Mouse (Mus musculus) hindlimb bud, embryonic 11.5 days (tissue): ENCODE results near the gene Naa80.
"Not testable (repeated sequence)": the region's sequence is repeated elsewhere in the genome, so short reads cannot be mapped to it uniquely, and the experiment has no call there.

Source experiments
- DNase-seq: peaks from one replicate; pipeline ENCODE4 v3.0.0-alpha.2; 2012; ENCODE audit warnings: low read depth, low spot score; ENCODE audit errors: extremely low spot score

The Naa80 gene

DNA sequence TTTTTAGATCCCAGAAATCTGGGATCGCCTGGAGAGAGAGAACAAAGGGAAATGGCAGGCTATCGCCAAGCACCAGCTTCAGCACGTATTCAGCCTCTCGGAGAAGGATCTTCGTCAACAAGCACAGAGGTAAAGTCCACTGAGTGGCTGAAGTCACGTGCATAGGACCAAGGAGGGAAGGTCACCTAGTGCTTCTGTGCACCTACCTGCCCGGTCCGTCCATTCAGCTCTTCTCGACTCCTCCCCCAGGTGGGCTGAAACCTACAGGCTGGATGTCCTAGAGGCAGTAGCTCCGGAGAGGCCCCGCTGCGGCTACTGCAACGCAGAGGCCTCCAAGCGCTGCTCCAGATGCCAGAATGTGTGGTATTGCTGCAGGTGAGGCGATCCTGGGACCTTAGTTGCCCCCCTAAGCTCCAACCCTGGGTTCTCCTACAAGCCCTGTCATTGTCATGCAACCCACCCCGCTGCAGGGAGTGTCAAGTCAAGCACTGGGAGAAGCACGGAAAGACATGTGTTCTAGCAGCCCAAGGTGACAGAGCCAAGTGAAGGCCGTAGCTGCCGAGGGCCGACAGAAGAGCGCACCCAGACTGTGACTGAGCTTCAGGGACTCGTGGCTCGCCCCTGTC lies 28.1 kb upstream of the Naa80 start:
- no peak for DNase-seq

DNA sequence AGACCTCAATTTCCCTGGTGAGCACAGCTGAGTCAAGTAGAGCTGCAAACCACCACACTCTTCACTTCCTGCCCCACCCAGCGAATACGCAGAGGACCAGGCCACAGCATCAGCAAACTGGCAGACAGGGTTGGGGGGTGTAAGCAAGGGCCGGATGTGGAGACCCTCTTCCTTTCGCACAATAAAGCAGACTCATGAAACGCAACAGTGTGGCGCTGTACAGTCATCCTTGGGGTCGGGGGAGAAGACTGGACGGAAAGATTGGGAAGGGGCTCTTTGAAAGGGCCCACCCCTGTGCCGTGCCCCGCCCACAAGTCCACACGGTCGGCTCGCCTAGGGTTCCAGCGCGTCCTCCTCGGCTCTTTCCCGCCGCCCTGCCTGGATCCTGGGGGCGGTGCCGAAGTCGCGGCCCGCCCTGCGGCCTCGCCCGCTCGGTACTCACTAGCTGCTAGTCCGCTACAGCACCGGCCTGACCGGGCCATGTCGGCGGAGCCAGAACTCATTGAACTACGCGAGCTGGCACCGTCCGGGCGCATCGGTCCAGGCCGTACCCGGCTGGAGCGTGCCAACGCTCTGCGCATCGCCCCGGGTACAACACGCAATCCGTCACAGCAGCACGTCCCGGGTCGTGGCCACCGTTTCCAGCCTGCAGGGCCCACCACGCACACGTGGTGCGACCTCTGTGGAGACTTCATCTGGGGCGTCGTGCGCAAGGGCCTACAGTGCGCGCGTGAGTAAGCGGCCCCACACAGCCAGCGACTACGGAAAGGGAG lies 27.4 kb upstream of the Naa80 start, which contains the start of gene Rassf1:
Gene Rassf1 (plus strand): TSS at position 439 of the 773 bp plus-strand sequence.
- no peak for DNase-seq

GRCm38 (mm10) chr9:107551890-107552355 lies 26.8 kb upstream of the Naa80 start:
- no peak for DNase-seq

- DNase-seq: no peak
These were observed 25.8 kb upstream of the Naa80 start for GRCm38 (mm10) chr9:107552690-107553393.

DNA sequence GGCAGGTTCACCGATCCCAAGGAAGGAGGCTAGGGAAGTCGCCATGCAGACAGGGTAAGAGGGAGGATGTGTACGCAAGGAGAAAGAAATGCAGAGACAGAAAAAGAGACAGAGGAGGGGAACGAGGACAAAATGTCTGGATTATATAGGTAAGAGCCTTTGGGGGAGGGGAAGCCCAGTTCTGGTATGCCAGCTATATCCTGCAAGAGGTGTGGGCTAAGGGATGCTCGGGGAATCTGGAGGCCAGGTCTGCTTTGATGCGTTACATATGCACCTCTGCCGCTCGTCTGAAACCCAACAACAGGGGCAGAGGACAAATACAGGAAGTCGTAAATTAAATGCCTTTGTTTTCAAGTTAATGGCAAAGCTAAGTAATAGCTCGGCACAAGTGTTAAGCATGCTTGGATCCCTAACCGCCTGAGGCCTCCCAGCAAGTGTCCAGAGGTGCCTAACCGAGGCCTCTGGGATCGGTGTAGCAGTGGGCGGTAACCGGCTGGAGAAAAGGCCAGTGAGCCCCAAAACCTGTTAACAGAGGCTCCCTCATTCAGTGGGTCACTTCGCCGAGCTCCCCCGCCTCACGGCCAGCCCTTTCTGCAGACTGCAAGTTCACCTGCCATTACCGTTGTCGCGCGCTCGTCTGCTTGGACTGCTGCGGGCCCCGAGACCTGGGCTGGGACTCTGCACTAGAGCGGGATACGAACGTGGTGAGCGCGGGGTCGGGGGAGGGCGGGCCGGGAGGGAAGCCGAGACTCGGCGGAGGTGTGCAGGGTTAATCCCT lies 25.0 kb upstream of the Naa80 start:
- DNase-seq: no peak

GRCm38 (mm10) chr9:107554319-107554825 lies 24.3 kb upstream of the Naa80 start:
- no peak for DNase-seq

DNA sequence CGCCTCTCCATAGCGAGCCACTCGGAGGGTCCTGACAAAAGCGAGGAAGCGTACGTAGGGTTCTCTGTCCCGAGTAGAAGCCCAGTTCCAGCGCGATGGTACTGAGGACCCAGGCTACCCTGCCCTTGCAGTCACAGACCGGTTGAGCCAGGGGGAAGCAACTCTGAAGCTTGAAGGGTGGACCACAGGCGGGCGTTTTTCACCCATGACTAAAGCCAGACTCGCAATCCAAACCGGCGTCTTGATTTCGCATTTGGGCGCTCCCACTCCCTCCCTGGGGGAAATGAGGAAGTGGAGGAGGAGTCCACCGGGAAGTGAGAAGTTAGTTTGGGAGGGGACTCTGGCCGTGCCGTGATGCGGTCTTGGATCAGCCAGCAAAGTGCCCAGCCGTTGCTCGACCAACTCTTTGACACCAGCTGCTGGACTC lies 23.6 kb upstream of the Naa80 start:
- DNase-seq: no peak

- no peak for DNase-seq
These were observed 23.0 kb upstream of the Naa80 start for GRCm38 (mm10) chr9:107555701-107556100.

GRCm38 (mm10) chr9:107556346-107556745 lies 22.3 kb upstream of the Naa80 start:
- DNase-seq: no peak

DNA sequence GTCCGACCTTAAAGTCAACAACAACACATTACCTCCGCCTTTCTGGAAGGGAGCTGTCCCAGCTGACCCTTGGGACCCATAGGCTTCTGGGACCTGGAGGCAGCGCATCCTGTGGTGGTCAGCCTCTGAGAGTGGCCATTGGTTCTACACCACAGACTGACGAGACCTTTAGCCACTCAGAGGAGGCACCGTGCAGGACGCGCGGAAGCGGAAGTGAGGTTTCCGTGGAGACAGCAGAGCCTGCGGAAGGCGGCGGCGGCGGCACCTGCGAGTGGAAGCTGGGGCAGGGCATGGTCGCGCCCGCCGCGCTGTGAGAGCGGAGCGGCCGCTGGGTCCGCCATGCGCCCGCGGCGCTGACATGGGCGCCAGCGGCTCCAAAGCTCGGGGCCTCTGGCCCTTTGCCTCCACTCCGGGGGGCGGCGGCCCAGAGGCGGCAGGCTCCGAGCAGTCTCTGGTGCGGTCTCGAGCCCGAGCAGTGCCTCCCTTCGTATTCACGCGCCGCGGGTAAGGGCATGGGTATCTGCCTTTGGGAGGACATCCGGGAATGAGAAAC lies 15.6 kb upstream of the Naa80 start, which contains the start of gene Tusc2:
Gene Tusc2 (plus strand): TSS at position 227 of the 553 bp plus-strand sequence.
- DNase-seq: no peak

GRCm38 (mm10) chr9:107565556-107565955 lies 13.1 kb upstream of the Naa80 start:
- DNase-seq: not testable (repeated sequence)

DNA sequence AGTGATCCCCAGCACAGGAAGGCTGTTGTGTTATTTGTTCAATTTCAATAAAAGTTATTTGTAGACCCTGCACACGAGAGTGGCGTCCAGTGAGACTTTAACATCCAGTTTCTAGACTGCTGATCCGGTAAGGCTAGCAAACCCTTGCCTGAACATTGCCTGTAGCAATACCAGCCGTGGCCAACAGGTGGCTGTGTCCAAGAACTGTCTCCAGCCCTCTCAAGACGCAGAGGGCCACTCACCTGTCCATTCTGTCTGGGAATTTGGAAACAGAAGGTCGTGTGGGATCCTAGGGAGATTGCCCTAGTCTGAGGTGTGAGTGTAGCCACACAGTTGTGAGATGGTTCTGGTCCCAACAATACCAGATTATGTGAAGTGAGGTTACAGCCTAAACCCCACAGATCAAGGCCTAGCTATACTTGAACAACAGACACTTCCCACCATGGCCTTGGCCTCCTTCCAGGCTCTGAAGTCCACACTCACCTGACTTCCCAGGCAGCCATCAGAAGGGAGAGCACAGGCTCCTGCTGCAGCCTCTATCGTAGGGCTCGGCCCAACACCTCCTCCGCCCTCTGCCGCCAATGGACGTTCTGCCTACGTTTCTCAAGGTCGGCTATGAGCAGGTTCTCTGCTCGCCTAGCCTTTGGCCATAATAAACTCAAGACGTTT lies 12.5 kb upstream of the Naa80 start:
- DNase-seq: no peak

- DNase-seq: no peak
These were observed 11.8 kb upstream of the Naa80 start for GRCm38 (mm10) chr9:107566855-107567254.

DNA sequence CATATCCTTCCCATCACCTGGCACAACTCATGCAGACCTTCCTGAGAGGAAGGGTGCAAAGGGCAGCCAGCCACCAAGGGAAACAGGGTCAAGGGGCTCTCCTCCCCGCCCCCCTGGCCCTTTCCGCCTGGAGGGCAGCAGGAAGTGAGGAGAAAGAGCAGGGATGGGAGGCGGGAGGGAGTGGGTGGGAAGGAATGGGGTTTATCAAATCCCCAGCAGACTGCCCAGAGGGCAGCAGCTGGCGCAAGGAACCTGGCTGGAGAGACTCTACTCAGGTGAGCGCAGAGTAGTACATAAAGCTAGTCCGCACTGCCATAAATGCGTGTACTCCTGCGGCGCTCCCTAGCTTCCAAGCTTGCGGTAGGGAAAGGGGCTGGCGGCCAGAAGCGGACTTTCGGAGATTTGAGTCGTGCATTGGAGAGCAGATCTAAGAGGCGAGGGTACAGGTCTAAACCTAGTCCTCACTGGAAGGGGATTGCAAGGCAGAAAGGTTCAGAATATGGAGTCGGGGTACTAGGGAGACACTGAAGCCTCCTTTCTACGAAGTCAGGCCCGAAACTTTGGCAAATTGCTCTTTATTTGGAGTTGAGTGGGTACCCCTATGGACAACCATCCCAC lies 10.9 kb upstream of the Naa80 start, which contains the start of gene Hyal2:
Gene Hyal2 (plus strand): TSS at position 244 of the 618 bp plus-strand sequence.
- no peak for DNase-seq

DNA sequence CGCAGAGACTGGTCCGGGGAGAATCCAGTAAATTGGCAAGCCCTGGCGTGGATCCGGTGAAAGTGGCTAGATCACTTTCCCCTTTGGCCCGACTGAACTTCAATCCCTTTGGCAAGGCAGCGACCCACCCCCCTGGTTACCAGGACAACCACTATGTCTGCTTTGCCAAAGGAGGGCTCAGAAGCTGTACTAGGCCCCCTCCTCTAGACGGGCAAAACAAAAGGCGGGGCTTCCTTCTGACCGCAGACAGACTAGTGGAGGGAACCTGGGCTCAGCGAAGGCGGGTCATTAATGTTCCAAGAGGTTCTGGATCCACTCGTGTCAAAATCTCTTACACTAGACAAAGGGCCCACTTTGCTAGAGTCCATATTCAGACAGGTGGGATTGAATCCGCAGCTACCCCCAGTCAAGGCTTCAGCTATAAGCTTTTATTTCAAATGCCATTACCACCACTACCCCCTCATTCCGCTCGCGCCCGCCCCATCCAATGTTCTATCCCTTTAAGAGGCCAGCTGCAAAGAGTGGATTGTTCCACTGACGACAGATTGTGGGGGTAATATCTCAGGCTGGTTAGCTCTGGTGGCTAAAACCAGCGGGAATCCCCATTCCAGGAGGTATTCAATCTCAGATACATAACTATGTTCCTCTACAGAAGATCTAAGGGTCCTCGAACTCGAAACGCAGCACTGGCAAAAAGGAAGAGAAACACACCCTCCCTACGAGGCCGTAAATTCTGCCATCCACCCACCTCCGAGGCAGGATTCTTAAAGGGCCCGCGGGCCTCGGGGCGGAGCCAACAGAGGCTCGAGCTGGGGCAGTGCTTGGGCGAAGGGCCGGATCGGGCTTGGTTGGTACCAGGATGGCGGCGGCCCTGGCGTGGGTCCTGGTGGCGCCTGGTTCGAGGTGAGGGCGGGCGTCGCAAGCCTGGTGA lies 10.1 kb upstream of the Naa80 start:
- no peak for DNase-seq

- no peak for DNase-seq
These were observed 9.4 kb upstream of the Naa80 start for GRCm38 (mm10) chr9:107569270-107569669.

- no peak for DNase-seq
These were observed 8.7 kb upstream of the Naa80 start for GRCm38 (mm10) chr9:107570016-107570415.

GRCm38 (mm10) chr9:107570845-107571244 lies 7.8 kb upstream of the Naa80 start:
- DNase-seq: no peak
